Mouse (Mus musculus): ENCODE data around the gene Elmod3.

- TF ChIP-seq CTCF (IDR thresholded peaks at IDR 0.05; ENCODE audit: control insufficient read depth, insufficient read depth, insufficient read length), result no peak
- TF ChIP-seq USF1 (IDR thresholded peaks at IDR 0.05; ENCODE audit: low read depth), result no peak
- TF ChIP-seq MYOD1 (IDR thresholded peaks at IDR 0.05; ENCODE audit: control insufficient read depth, insufficient read length, low read depth), result no peak
- TF ChIP-seq CEBPB (IDR thresholded peaks at IDR 0.05; ENCODE audit: low read depth), result no peak
- no peak for TF ChIP-seq MAX (IDR thresholded peaks at IDR 0.05)
- no peak for TF ChIP-seq MYOG (IDR thresholded peaks at IDR 0.05; ENCODE audit: control insufficient read depth, extremely low read depth, insufficient read length)
- TF ChIP-seq FOSL1 (IDR thresholded peaks at IDR 0.05; ENCODE audit: insufficient read depth, low read length, poor library complexity, severe bottlenecking), result no peak
These were observed 11.5 kb downstream of the Elmod3 start for GRCm38 (mm10) chr6:72586701-72587100.

Measured in C2C12 (cell line).